Mouse (Mus musculus): ENCODE results near the gene Rnls. TPM values are rescaled to one million over a fixed set of nuclear protein-coding genes. Genes with fewer than 3 reads are reported as not detected.

Gene Rnls
- total and polyA plus RNA-seq, 3 experiments: 5.6 to 15.3 (median 13.5) TPM

DNA sequence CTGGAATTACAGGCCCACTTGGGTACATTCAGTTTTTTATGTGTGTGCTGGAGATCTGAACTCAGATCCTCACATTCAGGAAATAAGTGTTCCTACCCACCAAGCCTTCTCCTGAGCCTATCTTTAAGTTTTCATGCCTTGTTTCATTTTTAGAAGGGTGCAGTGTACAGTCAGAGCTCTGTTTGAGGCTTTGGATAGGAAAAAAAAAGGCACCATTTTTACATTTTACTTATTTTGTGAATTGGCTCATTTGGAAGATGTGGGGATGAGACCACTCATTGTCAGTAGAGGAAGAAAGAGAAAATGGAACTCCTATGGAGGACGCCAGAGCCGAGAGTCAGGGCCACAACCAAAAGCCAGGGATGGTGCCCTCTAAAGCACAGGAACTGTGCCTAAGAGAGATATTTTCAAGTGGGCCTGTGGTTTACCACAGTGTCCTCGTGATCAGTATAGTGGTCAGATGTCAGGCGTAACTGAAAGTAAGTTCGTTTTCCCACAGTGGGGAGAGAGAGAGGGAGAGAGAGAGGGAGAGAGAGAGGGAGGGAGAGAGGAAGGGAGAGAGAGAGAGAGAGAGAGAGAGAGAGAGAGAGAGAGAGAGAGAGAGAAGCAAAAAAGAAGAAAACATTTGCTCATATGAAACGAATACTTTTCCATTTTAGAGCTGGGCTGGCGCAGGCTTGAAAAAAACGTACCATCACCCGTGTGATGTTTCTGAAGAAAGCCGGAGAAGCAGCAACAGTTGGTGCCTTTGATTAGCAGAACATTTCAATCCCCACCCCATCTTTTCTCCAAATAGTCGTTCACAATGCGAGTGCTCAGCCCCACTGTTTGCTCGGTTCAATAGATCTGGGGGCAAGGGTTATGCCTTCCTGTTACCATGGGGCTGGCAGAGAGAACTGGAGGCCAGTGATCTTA lies 290.7 kb downstream of the Rnls start:
- H3K9ac ChIP-seq (ENCODE audit: low read depth, low read length): no peak overlapping the region
- no peaks in the 10 kb centered on the region for H3K27me3 ChIP-seq (ENCODE audit: control insufficient read depth, insufficient read depth, low read length)
- intact Hi-C loops (cut with DNase I): no loop called here
- no peak overlapping the region for H3K27ac ChIP-seq
- H3K79me2 ChIP-seq (replicated peaks; ENCODE audit: control insufficient read depth, insufficient read depth, low read length): no peaks in the 10 kb centered on the region
- no peak overlapping the region for H3K4me3 ChIP-seq
- WGBS: 86% methylated on average over 13 of the region's 13 CpGs
- H3K4me1 ChIP-seq (ENCODE audit: control insufficient read depth, insufficient read depth, low read length): no peaks in the 10 kb centered on the region; the same call in 1 of the 2 replicates
- H3K36me3 ChIP-seq (ENCODE audit: control insufficient read depth, insufficient read depth, low read length): no peaks in the 10 kb centered on the region
- TF ChIP-seq POLR2A (IDR thresholded peaks at IDR 0.05; ENCODE audit: insufficient read depth, low read depth, low read length) (no peak), CTCF (IDR thresholded peaks at IDR 0.05) (no peak), EP300 (IDR thresholded peaks at IDR 0.05; ENCODE audit: insufficient read depth, low read depth, low read length) (no peak)
- DNase-seq: peak in 1 of 2 experiments; percentile 42

DNA sequence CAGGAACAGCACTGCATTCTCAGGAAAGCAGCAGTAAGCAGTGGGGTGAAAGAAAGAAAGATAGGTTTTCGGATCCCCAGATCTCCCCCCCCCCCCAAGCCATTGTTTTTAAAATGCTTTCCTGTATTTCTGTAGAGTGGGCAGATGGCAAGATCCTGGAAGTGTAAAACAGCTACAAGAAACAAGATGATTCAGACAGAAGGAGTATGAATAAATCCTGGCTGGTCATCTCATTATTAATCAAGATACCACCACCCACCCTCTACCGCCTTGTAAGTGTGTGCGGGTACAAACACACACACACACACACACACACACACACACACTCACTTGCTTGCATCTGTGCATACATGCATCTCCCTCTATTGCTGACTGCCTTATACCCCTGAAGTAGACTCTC lies 291.5 kb downstream of the Rnls start:
- no peaks in the 10 kb centered on the region for H3K27me3 ChIP-seq (ENCODE audit: control insufficient read depth, insufficient read depth, low read length)
- no peaks in the 10 kb centered on the region for H3K36me3 ChIP-seq (ENCODE audit: control insufficient read depth, insufficient read depth, low read length)
- no peak overlapping the region for H3K9ac ChIP-seq (ENCODE audit: low read depth, low read length)
- H3K27ac ChIP-seq: no peak overlapping the region
- DNase-seq: no peak
- H3K79me2 ChIP-seq (replicated peaks; ENCODE audit: control insufficient read depth, insufficient read depth, low read length): no peaks in the 10 kb centered on the region
- intact Hi-C loops (cut with DNase I): no loop called here
- WGBS: 79% methylated on average over 3 of the region's 3 CpGs
- H3K4me1 ChIP-seq (ENCODE audit: control insufficient read depth, insufficient read depth, low read length): no peaks in the 10 kb centered on the region; the same call in 1 of the 2 replicates
- no peak for TF ChIP-seq POLR2A (IDR thresholded peaks at IDR 0.05; ENCODE audit: insufficient read depth, low read depth, low read length)
- TF ChIP-seq EP300 (IDR thresholded peaks at IDR 0.05; ENCODE audit: insufficient read depth, low read depth, low read length): no peak
- H3K4me3 ChIP-seq: no peak overlapping the region

DNA sequence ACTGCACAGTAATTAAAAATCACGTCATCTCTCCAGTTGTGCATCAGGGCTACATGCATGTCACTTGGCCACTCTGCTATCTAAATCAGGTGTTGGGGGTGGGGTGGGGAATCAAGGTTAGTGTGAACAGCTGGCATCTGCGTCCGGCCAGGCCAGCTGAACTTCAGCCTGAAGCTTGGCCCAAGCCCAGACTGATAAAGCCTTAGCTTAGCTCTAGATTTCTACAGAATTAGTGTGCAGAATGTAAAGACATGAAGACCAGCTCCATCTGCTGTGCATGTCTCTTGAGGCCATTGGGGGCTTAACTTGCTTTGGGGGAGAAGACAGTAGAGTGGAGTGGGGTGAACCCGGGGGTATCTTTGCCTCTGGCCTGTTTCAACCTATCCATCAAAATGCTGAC lies 292.1 kb downstream of the Rnls start:
- Histone ChIP-seq H3K27ac (no peak overlapping the region), H3K36me3 (ENCODE audit: control insufficient read depth, insufficient read depth, low read length) (no peaks in the 10 kb centered on the region), H3K4me3 (no peak overlapping the region), H3K79me2 (replicated peaks; ENCODE audit: control insufficient read depth, insufficient read depth, low read length) (no peaks in the 10 kb centered on the region), H3K9ac (ENCODE audit: low read depth, low read length) (no peak overlapping the region), H3K4me1 (ENCODE audit: control insufficient read depth, insufficient read depth, low read length) (no peaks in the 10 kb centered on the region; the same call in 1 of the 2 replicates), H3K27me3 (ENCODE audit: control insufficient read depth, insufficient read depth, low read length) (no peaks in the 10 kb centered on the region)
- TF ChIP-seq EP300 (IDR thresholded peaks at IDR 0.05; ENCODE audit: insufficient read depth, low read depth, low read length) (no peak), POLR2A (IDR thresholded peaks at IDR 0.05; ENCODE audit: insufficient read depth, low read depth, low read length) (no peak), CTCF (IDR thresholded peaks at IDR 0.05) (no peak)
- intact Hi-C loops (cut with DNase I): no loop called here
- 33% methylated on average over 4 of the region's 4 CpGs for WGBS
- DNase-seq: peak in 1 of 2 experiments; percentile 15

DNA sequence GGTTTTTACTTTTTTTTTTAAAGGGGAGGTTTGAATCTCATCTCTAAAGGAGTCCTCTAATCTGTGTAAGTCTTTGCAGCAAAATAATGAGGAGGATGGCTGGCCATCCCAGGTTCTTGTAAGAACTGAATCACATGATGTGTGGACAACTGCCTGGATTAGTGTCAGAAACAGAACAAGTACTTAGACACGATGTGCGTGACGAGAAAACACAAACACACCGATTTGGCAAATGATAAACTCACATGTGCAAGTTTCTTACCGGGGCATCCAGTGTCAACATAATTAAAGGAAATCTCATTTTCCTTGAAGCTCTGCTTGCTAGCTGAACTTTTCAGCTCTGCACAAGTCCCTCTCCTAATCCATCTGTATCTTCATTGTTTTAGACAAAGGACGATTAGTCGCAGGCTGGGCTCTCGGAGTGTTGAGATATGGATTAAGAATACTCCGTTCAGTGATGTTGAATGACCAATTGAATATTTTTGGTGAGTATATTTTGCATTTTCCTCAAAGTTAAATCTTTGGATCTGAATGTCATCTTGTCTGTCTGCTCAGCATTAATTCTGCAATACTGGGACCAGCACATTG lies 292.8 kb downstream of the Rnls start:
- Histone ChIP-seq H3K9ac (ENCODE audit: low read depth, low read length) (no peak overlapping the region), H3K4me3 (no peak overlapping the region), H3K36me3 (ENCODE audit: control insufficient read depth, insufficient read depth, low read length) (no peaks in the 10 kb centered on the region), H3K27me3 (ENCODE audit: control insufficient read depth, insufficient read depth, low read length) (no peaks in the 10 kb centered on the region), H3K79me2 (replicated peaks; ENCODE audit: control insufficient read depth, insufficient read depth, low read length) (no peaks in the 10 kb centered on the region), H3K27ac (no peak overlapping the region), H3K4me1 (ENCODE audit: control insufficient read depth, insufficient read depth, low read length) (no peaks in the 10 kb centered on the region; the same call in 1 of the 2 replicates)
- DNase-seq: no peak
- WGBS: 63% methylated on average over 9 of the region's 9 CpGs
- intact Hi-C loops (cut with DNase I): no loop called here
- TF ChIP-seq POLR2A (IDR thresholded peaks at IDR 0.05; ENCODE audit: insufficient read depth, low read depth, low read length): no peak
- TF ChIP-seq CTCF (IDR thresholded peaks at IDR 0.05): no peak
- TF ChIP-seq EP300 (IDR thresholded peaks at IDR 0.05; ENCODE audit: insufficient read depth, low read depth, low read length): no peak

DNA sequence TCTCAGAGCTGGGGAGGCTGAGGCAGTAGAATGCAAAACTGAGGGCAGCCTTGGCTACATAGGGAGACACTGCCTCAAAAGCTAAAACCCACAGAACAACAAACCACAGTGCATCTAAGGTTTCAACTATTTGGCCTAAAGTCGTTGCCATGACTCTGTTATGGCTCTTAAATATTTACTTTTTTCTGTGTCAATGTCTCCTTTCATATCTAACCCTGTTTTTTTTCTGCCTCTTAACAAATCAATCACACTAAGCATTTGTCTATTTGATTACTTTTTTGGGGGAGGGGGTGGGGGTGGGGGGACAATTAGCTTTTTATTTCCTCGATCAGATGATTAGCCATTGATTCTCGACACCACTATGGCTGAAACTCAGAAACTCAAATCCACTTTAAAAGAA lies 294.4 kb downstream of the Rnls start:
- Histone ChIP-seq H3K27ac (no peak overlapping the region), H3K79me2 (replicated peaks; ENCODE audit: control insufficient read depth, insufficient read depth, low read length) (no peaks in the 10 kb centered on the region), H3K4me1 (ENCODE audit: control insufficient read depth, insufficient read depth, low read length) (no peaks in the 10 kb centered on the region; the same call in 1 of the 2 replicates), H3K4me3 (no peak overlapping the region), H3K36me3 (ENCODE audit: control insufficient read depth, insufficient read depth, low read length) (no peaks in the 10 kb centered on the region), H3K27me3 (ENCODE audit: control insufficient read depth, insufficient read depth, low read length) (no peaks in the 10 kb centered on the region), H3K9ac (ENCODE audit: low read depth, low read length) (no peak overlapping the region)
- DNase-seq: no peak
- intact Hi-C loops (cut with DNase I): no loop called here
- 78% methylated on average over 3 of the region's 3 CpGs for WGBS
- TF ChIP-seq CTCF (IDR thresholded peaks at IDR 0.05) (no peak), EP300 (IDR thresholded peaks at IDR 0.05; ENCODE audit: insufficient read depth, low read depth, low read length) (no peak), POLR2A (IDR thresholded peaks at IDR 0.05; ENCODE audit: insufficient read depth, low read depth, low read length) (no peak)

DNA sequence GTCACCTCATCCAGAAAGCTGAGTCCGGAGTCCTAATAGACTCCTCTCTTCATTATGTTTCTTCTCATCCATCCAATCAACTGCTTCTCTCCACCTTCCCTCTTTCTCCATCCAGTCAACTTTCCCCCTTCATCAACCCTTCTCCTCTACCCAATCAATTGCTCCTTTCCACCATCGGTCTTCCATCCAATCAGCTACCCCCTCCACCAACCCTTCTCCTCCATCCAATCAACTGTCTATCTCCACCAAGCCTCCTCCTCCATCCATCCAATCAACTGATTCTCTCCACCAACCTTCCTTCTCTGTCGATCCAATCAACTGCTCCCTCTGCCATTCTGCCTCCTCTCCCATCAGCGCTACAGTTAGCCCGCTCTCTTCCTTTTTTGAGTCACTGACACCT lies 295.5 kb downstream of the Rnls start:
- Histone ChIP-seq H3K79me2 (replicated peaks; ENCODE audit: control insufficient read depth, insufficient read depth, low read length) (no peaks in the 10 kb centered on the region), H3K4me3 (no peak overlapping the region), H3K9ac (ENCODE audit: low read depth, low read length) (no peak overlapping the region), H3K27me3 (ENCODE audit: control insufficient read depth, insufficient read depth, low read length) (no peaks in the 10 kb centered on the region), H3K27ac (no peak overlapping the region), H3K36me3 (ENCODE audit: control insufficient read depth, insufficient read depth, low read length) (no peaks in the 10 kb centered on the region), H3K4me1 (ENCODE audit: control insufficient read depth, insufficient read depth, low read length) (no peaks in the 10 kb centered on the region)
- DNase-seq: no peak
- intact Hi-C loops (cut with DNase I): no loop called here
- 93% methylated on average over 5 of the region's 5 CpGs for WGBS
- TF ChIP-seq EP300 (IDR thresholded peaks at IDR 0.05; ENCODE audit: insufficient read depth, low read depth, low read length): no peak
- no peak for TF ChIP-seq CTCF (IDR thresholded peaks at IDR 0.05)
- no peak for TF ChIP-seq POLR2A (IDR thresholded peaks at IDR 0.05; ENCODE audit: insufficient read depth, low read depth, low read length)

Data from heart, adult 2 months (tissue).